Mouse (Mus musculus): ENCODE results near the gene Pth2. TPM values are rescaled to one million over a fixed set of nuclear protein-coding genes. Genes with fewer than 3 reads are reported as not detected.

Gene Pth2
- polyA plus RNA-seq, 1 experiment from 2014 or later = 2.1 TPM

Small RNAs within 50 kb of the gene (microRNA-seq; reads per million reads assigned to microRNA genes)
- gene Mir7055 = not detected

Other genes starting within 250 kb of the Pth2 start
- gene Tsks, start 237.8 kb upstream of the Pth2 start, polyA plus RNA-seq (2015; fragmentation: Nextera tagmentation; extraction: Ambion mirVana) = 0.17 TPM in 1 of 2 replicates, not detected in the other
- 47.0 and 56.0 TPM in 2 replicates for gene Cpt1c, start 206.1 kb upstream of the Pth2 start, polyA plus RNA-seq (2015; fragmentation: Nextera tagmentation; extraction: Ambion mirVana)
- gene Prmt1, start 194.4 kb upstream of the Pth2 start, polyA plus RNA-seq (2015; fragmentation: Nextera tagmentation; extraction: Ambion mirVana) = 784 and 789 TPM in 2 replicates
- 63.0 and 70.7 TPM in 2 replicates for gene Irf3, start 183.3 kb upstream of the Pth2 start, polyA plus RNA-seq (2015; fragmentation: Nextera tagmentation; extraction: Ambion mirVana)
- gene Bcl2l12, start 182.3 kb upstream of the Pth2 start, polyA plus RNA-seq (2015; fragmentation: Nextera tagmentation; extraction: Ambion mirVana) = 21.3 and 21.6 TPM in 2 replicates
- 38.1 and 47.7 TPM in 2 replicates for gene Scaf1, start 164.6 kb upstream of the Pth2 start, polyA plus RNA-seq (2015; fragmentation: Nextera tagmentation; extraction: Ambion mirVana)
- 8.4 and 9.6 TPM in 2 replicates for gene Rras, start 163.0 kb upstream of the Pth2 start, polyA plus RNA-seq (2015; fragmentation: Nextera tagmentation; extraction: Ambion mirVana)
- 14.0 and 17.0 TPM in 2 replicates for gene Prr12, start 128.1 kb upstream of the Pth2 start, polyA plus RNA-seq (2015; fragmentation: Nextera tagmentation; extraction: Ambion mirVana)
- 56.5 and 61.8 TPM in 2 replicates for gene Nosip, start 118.6 kb upstream of the Pth2 start, polyA plus RNA-seq (2015; fragmentation: Nextera tagmentation; extraction: Ambion mirVana)
- gene Prrg2, start 118.3 kb upstream of the Pth2 start, polyA plus RNA-seq (2015; fragmentation: Nextera tagmentation; extraction: Ambion mirVana) = 13.2 and 14.5 TPM in 2 replicates
- 57.7 and 69.8 TPM in 2 replicates for gene Rcn3, start 88.8 kb upstream of the Pth2 start, polyA plus RNA-seq (2015; fragmentation: Nextera tagmentation; extraction: Ambion mirVana)
- gene Fcgrt, start 77.1 kb upstream of the Pth2 start, polyA plus RNA-seq (2015; fragmentation: Nextera tagmentation; extraction: Ambion mirVana) = 17.6 and 18.4 TPM in 2 replicates
- 1,074 TPM in 2 replicates for gene Rps11, start 56.6 kb upstream of the Pth2 start, polyA plus RNA-seq (2015; fragmentation: Nextera tagmentation; extraction: Ambion mirVana)
- 838 and 877 TPM in 2 replicates for gene Rpl13a, start 52.2 kb upstream of the Pth2 start, polyA plus RNA-seq (2015; fragmentation: Nextera tagmentation; extraction: Ambion mirVana)
- 0.24 TPM in 1 of 2 replicates, not detected in the other for gene Gm45713, start 44.8 kb upstream of the Pth2 start, polyA plus RNA-seq (2015; fragmentation: Nextera tagmentation; extraction: Ambion mirVana)
- 0.82 and 1.3 TPM in 2 replicates for gene Flt3l, start 44.6 kb upstream of the Pth2 start, polyA plus RNA-seq (2015; fragmentation: Nextera tagmentation; extraction: Ambion mirVana)
- gene Pih1d1, start 26.7 kb upstream of the Pth2 start, polyA plus RNA-seq (2015; fragmentation: Nextera tagmentation; extraction: Ambion mirVana) = 93.0 and 96.0 TPM in 2 replicates
- 24.7 and 27.2 TPM in 2 replicates for gene Aldh16a1, start 26.4 kb upstream of the Pth2 start, polyA plus RNA-seq (2015; fragmentation: Nextera tagmentation; extraction: Ambion mirVana)
- 0.34 and 1.8 TPM in 2 replicates for gene Slc17a7, start 17.0 kb upstream of the Pth2 start, polyA plus RNA-seq (2015; fragmentation: Nextera tagmentation; extraction: Ambion mirVana)
- gene Gfy, start 1.4 kb upstream of the Pth2 start, polyA plus RNA-seq (2015; fragmentation: Nextera tagmentation; extraction: Ambion mirVana) = not detected in 2 replicates
- gene Ccdc155, start 23.9 kb downstream of the Pth2 start, polyA plus RNA-seq (2015; fragmentation: Nextera tagmentation; extraction: Ambion mirVana) = 0.59 and 0.97 TPM in 2 replicates
- gene Dkkl1, start 31.2 kb downstream of the Pth2 start, polyA plus RNA-seq (2015; fragmentation: Nextera tagmentation; extraction: Ambion mirVana) = 1.5 and 1.6 TPM in 2 replicates
- gene Tead2, start 34.8 kb downstream of the Pth2 start, polyA plus RNA-seq (2015; fragmentation: Nextera tagmentation; extraction: Ambion mirVana) = 112 and 124 TPM in 2 replicates
- 0.84 and 1.5 TPM in 2 replicates for gene Cd37, start 58.1 kb downstream of the Pth2 start, polyA plus RNA-seq (2015; fragmentation: Nextera tagmentation; extraction: Ambion mirVana)
- gene Slc6a16, start 60.1 kb downstream of the Pth2 start, polyA plus RNA-seq (2015; fragmentation: Nextera tagmentation; extraction: Ambion mirVana) = 0.24 and 0.28 TPM in 2 replicates
- gene Slc6a21, start 96.5 kb downstream of the Pth2 start, polyA plus RNA-seq (2015; fragmentation: Nextera tagmentation; extraction: Ambion mirVana) = not detected in 2 replicates
- gene Trpm4, start 152.8 kb downstream of the Pth2 start, polyA plus RNA-seq (2015; fragmentation: Nextera tagmentation; extraction: Ambion mirVana) = 7.3 and 10.8 TPM in 2 replicates
- 0.10 and 0.26 TPM in 2 replicates for gene Hrc, start 154.3 kb downstream of the Pth2 start, polyA plus RNA-seq (2015; fragmentation: Nextera tagmentation; extraction: Ambion mirVana)
- gene Ppfia3, start 186.0 kb downstream of the Pth2 start, polyA plus RNA-seq (2015; fragmentation: Nextera tagmentation; extraction: Ambion mirVana) = 17.2 and 19.8 TPM in 2 replicates
- gene Lin7b, start 189.6 kb downstream of the Pth2 start, polyA plus RNA-seq (2015; fragmentation: Nextera tagmentation; extraction: Ambion mirVana) = 7.1 and 7.9 TPM in 2 replicates
- gene Snrnp70, start 214.7 kb downstream of the Pth2 start, polyA plus RNA-seq (2015; fragmentation: Nextera tagmentation; extraction: Ambion mirVana) = 223 and 238 TPM in 2 replicates
- gene Kcna7, start 224.7 kb downstream of the Pth2 start, polyA plus RNA-seq (2015; fragmentation: Nextera tagmentation; extraction: Ambion mirVana) = not detected in 2 replicates
- not detected in 2 replicates for gene Ntf5, start 232.7 kb downstream of the Pth2 start, polyA plus RNA-seq (2015; fragmentation: Nextera tagmentation; extraction: Ambion mirVana)
- 0.50 TPM in 1 of 2 replicates, not detected in the other for gene Lhb, start 239.8 kb downstream of the Pth2 start, polyA plus RNA-seq (2015; fragmentation: Nextera tagmentation; extraction: Ambion mirVana)